Mouse (Mus musculus): ENCODE measurements around the gene Gabpb2. TPM values are rescaled to one million over a fixed set of nuclear protein-coding genes. Genes with fewer than 3 reads are reported as not detected.

Gene Gabpb2
- polyA plus RNA-seq, 1 experiment from 2014 or later: 9.1 TPM

GRCm38 (mm10) chr3:95186100-95186499 is 31.6 kb downstream of the Gabpb2 start:
- ATAC-seq (replicated peaks; ENCODE audit: low FRiP score) (no peak), DNase-seq (ENCODE audit: low spot score) (no peak)
- peaks cover 30% of the 10 kb centered on the region for H3K36me3 ChIP-seq (ENCODE audit: control insufficient read depth, insufficient read depth, low read length)
- H3K27ac ChIP-seq (ENCODE audit: low read depth, low read length): no peak overlapping the region
- no peak overlapping the region for H3K4me3 ChIP-seq (ENCODE audit: low read depth, low read length)
- no peak overlapping the region for H3K9ac ChIP-seq (ENCODE audit: low read depth, low read length)
- 90% methylated on average over 2 of the region's 2 CpGs for WGBS
- no peak overlapping the region for H3K4me2 ChIP-seq
- H3K4me1 ChIP-seq (replicated peaks; ENCODE audit: control insufficient read depth, insufficient read depth, low read length): no peaks in the 10 kb centered on the region
- no peaks in the 10 kb centered on the region for H3K9me3 ChIP-seq (ENCODE audit: control insufficient read depth, low read length)
- no peaks in the 10 kb centered on the region for H3K27me3 ChIP-seq (replicated peaks; ENCODE audit: control insufficient read depth, insufficient read depth, low read length)

- no peak for ATAC-seq (replicated peaks; ENCODE audit: low FRiP score)
- 90% methylated on average over 9 of the region's 9 CpGs for WGBS
These were observed 32.7 kb downstream of the Gabpb2 start for GRCm38 (mm10) chr3:95184796-95185577.

GRCm38 (mm10) chr3:95181841-95182240 is 35.9 kb downstream of the Gabpb2 start:
- Histone ChIP-seq H3K36me3 (ENCODE audit: control insufficient read depth, insufficient read depth, low read length) (peaks cover 5% of the 10 kb centered on the region; the same call in 1 of the 2 replicates), H3K4me2 (no peak overlapping the region), H3K4me3 (ENCODE audit: low read depth, low read length) (no peak overlapping the region), H3K9me3 (ENCODE audit: control insufficient read depth, low read length) (no peaks in the 10 kb centered on the region), H3K9ac (ENCODE audit: low read depth, low read length) (no peak overlapping the region), H3K27ac (ENCODE audit: low read depth, low read length) (no peak overlapping the region), H3K4me1 (replicated peaks; ENCODE audit: control insufficient read depth, insufficient read depth, low read length) (no peaks in the 10 kb centered on the region), H3K27me3 (replicated peaks; ENCODE audit: control insufficient read depth, insufficient read depth, low read length) (no peaks in the 10 kb centered on the region)
- no peak for ATAC-seq (replicated peaks; ENCODE audit: low FRiP score)
- DNase-seq (ENCODE audit: low spot score): no peak
- 77% methylated on average over 1 of the region's 1 CpGs for WGBS

More at GRCm38 (mm10) chr3:95184796-95185577, 32.7 kb downstream of the Gabpb2 start:
- H3K4me2 ChIP-seq: no peak overlapping the region
- H3K36me3 ChIP-seq (ENCODE audit: control insufficient read depth, insufficient read depth, low read length): peaks cover 30% of the 10 kb centered on the region
- H3K27ac ChIP-seq (ENCODE audit: low read depth, low read length): no peak overlapping the region
- no peaks in the 10 kb centered on the region for H3K27me3 ChIP-seq (replicated peaks; ENCODE audit: control insufficient read depth, insufficient read depth, low read length)
- no peak overlapping the region for H3K9ac ChIP-seq (ENCODE audit: low read depth, low read length)
- H3K9me3 ChIP-seq (ENCODE audit: control insufficient read depth, low read length): no peaks in the 10 kb centered on the region
- H3K4me3 ChIP-seq (ENCODE audit: low read depth, low read length): no peak overlapping the region
- DNase-seq (ENCODE audit: low spot score): no peak
- no peaks in the 10 kb centered on the region for H3K4me1 ChIP-seq (replicated peaks; ENCODE audit: control insufficient read depth, insufficient read depth, low read length)

GRCm38 (mm10) chr3:95179890-95180289 is 37.8 kb downstream of the Gabpb2 start:
- H3K4me2 ChIP-seq: no peak overlapping the region
- ATAC-seq (replicated peaks; ENCODE audit: low FRiP score): no peak
- H3K9ac ChIP-seq (ENCODE audit: low read depth, low read length): no peak overlapping the region
- H3K27ac ChIP-seq (ENCODE audit: low read depth, low read length): no peak overlapping the region
- H3K4me3 ChIP-seq (ENCODE audit: low read depth, low read length): no peak overlapping the region
- no peaks in the 10 kb centered on the region for H3K4me1 ChIP-seq (replicated peaks; ENCODE audit: control insufficient read depth, insufficient read depth, low read length)
- H3K27me3 ChIP-seq (replicated peaks; ENCODE audit: control insufficient read depth, insufficient read depth, low read length): no peaks in the 10 kb centered on the region
- peaks cover 4% of the 10 kb centered on the region; the same call in 1 of the 2 replicates for H3K36me3 ChIP-seq (ENCODE audit: control insufficient read depth, insufficient read depth, low read length)
- no peaks in the 10 kb centered on the region for H3K9me3 ChIP-seq (ENCODE audit: control insufficient read depth, low read length)
- no peak for DNase-seq (ENCODE audit: low spot score)
- WGBS: 64% methylated on average over 3 of the region's 3 CpGs

- H3K4me1 ChIP-seq (replicated peaks; ENCODE audit: control insufficient read depth, insufficient read depth, low read length): 0 out of 2 replicates have a peak, but pooled peaks cover 2% of the 10 kb centered on the region
- no peak for DNase-seq (ENCODE audit: low spot score)
- WGBS: 82% methylated on average over 5 of the region's 5 CpGs
- no peaks in the 10 kb centered on the region for H3K9me3 ChIP-seq (ENCODE audit: control insufficient read depth, low read length)
- ATAC-seq (replicated peaks; ENCODE audit: low FRiP score): no peak
- H3K36me3 ChIP-seq (ENCODE audit: control insufficient read depth, insufficient read depth, low read length): peaks cover 3% of the 10 kb centered on the region; the same call in 1 of the 2 replicates
- H3K4me3 ChIP-seq (ENCODE audit: low read depth, low read length): no peak overlapping the region
- H3K9ac ChIP-seq (ENCODE audit: low read depth, low read length): no peak overlapping the region
- no peak overlapping the region for H3K4me2 ChIP-seq
- peaks cover 3% of the 10 kb centered on the region for H3K27me3 ChIP-seq (replicated peaks; ENCODE audit: control insufficient read depth, insufficient read depth, low read length)
- H3K27ac ChIP-seq (ENCODE audit: low read depth, low read length): no peak overlapping the region
These were observed 38.8 kb downstream of the Gabpb2 start for GRCm38 (mm10) chr3:95178948-95179347.

GRCm38 (mm10) chr3:95177583-95177982 is 40.1 kb downstream of the Gabpb2 start:
- H3K36me3 ChIP-seq (ENCODE audit: control insufficient read depth, insufficient read depth, low read length): no peaks in the 10 kb centered on the region
- H3K27me3 ChIP-seq (replicated peaks; ENCODE audit: control insufficient read depth, insufficient read depth, low read length): peaks cover 16% of the 10 kb centered on the region
- peaks cover 12% of the 10 kb centered on the region for H3K4me1 ChIP-seq (replicated peaks; ENCODE audit: control insufficient read depth, insufficient read depth, low read length)
- no peak overlapping the region for H3K4me3 ChIP-seq (ENCODE audit: low read depth, low read length)
- DNase-seq (ENCODE audit: low spot score): no peak
- ATAC-seq (replicated peaks; ENCODE audit: low FRiP score): no peak
- H3K9me3 ChIP-seq (ENCODE audit: control insufficient read depth, low read length): no peaks in the 10 kb centered on the region
- no peak overlapping the region for H3K27ac ChIP-seq (ENCODE audit: low read depth, low read length)
- H3K9ac ChIP-seq (ENCODE audit: low read depth, low read length): no peak overlapping the region
- H3K4me2 ChIP-seq: no peak overlapping the region
- 73% methylated on average over 6 of the region's 6 CpGs for WGBS

- 77% methylated on average over 3 of the region's 3 CpGs for WGBS
- H3K36me3 ChIP-seq (ENCODE audit: control insufficient read depth, insufficient read depth, low read length): no peaks in the 10 kb centered on the region
- peaks cover 12% of the 10 kb centered on the region for H3K4me1 ChIP-seq (replicated peaks; ENCODE audit: control insufficient read depth, insufficient read depth, low read length)
- no peak for ATAC-seq (replicated peaks; ENCODE audit: low FRiP score)
- no peak overlapping the region for H3K4me3 ChIP-seq (ENCODE audit: low read depth, low read length)
- no peak overlapping the region for H3K4me2 ChIP-seq
- H3K27me3 ChIP-seq (replicated peaks; ENCODE audit: control insufficient read depth, insufficient read depth, low read length): peaks cover 27% of the 10 kb centered on the region
- DNase-seq (ENCODE audit: low spot score): no peak
- no peak overlapping the region for H3K9ac ChIP-seq (ENCODE audit: low read depth, low read length)
- H3K27ac ChIP-seq (ENCODE audit: low read depth, low read length): no peak overlapping the region
- no peaks in the 10 kb centered on the region for H3K9me3 ChIP-seq (ENCODE audit: control insufficient read depth, low read length)
These were observed 41.2 kb downstream of the Gabpb2 start for GRCm38 (mm10) chr3:95176500-95176899.

- Histone ChIP-seq H3K36me3 (ENCODE audit: control insufficient read depth, insufficient read depth, low read length) (peaks cover 3% of the 10 kb centered on the region; the same call in 1 of the 2 replicates), H3K4me2 (peak overlapping the region; percentile 67), H3K27me3 (replicated peaks; ENCODE audit: control insufficient read depth, insufficient read depth, low read length) (peaks cover 46% of the 10 kb centered on the region), H3K27ac (ENCODE audit: low read depth, low read length) (no peak overlapping the region), H3K4me1 (replicated peaks; ENCODE audit: control insufficient read depth, insufficient read depth, low read length) (peaks cover 12% of the 10 kb centered on the region), H3K9me3 (ENCODE audit: control insufficient read depth, low read length) (no peaks in the 10 kb centered on the region), H3K9ac (ENCODE audit: low read depth, low read length) (peak overlapping the region; percentile 26; the same call in 1 of the 2 replicates), H3K4me3 (ENCODE audit: low read depth, low read length) (peak overlapping the region; percentile 44)
- DNase-seq (ENCODE audit: low spot score) (peak; percentile 76), ATAC-seq (replicated peaks; ENCODE audit: low FRiP score) (peak; percentile 54)
- WGBS: 2% methylated on average over 16 of the region's 16 CpGs
These were observed 43.6 kb downstream of the Gabpb2 start for GRCm38 (mm10) chr3:95174011-95174592.
